ENCODE assay signal across 9 mouse cellular contexts in genomic region chr17:85799081-85799864, GRCm38 (mm10).
DNase-seq lines count a peak whose midpoint lies in the region; ATAC-seq and TF ChIP-seq lines count a peak whose summit lies in the region.
"Had no signal": no experiment of that assay in that cellular context is flagged by ENCODE, and none has a peak within 500 bp of the region (broad histone marks: within the 10 kb centered on the region; RNA-seq: fewer than 3 reads in every experiment).

No protein-coding gene starts in this region.

- WGBS in embryonic facial prominence, embryonic 14.5 days, result 4% methylated on average over 22 of the region's 22 CpGs
- WGBS in limb, embryonic 10.5 days, result under 1% methylated on average over 22 of the region's 22 CpGs
- WGBS in neural tube, embryonic 14.5 days, result 1% methylated on average over 22 of the region's 22 CpGs
- 4% methylated on average over 22 of the region's 22 CpGs for WGBS in thymus, adult 2 months

- DNase-seq in kidney, adult 9 months, result peak; percentile 11
- no peak for DNase-seq in kidney, postnatal 14 days
- no peak for DNase-seq in embryonic facial prominence, embryonic 14.5 days (ENCODE audit: low spot score)
- peak; percentile 39 for DNase-seq in limb, embryonic 10.5 days (ENCODE audit: low spot score)
- no peak for DNase-seq in right cerebral cortex, postnatal 4 days
- no peak for DNase-seq in thymus, adult 2 months
- no peak for DNase-seq in thymus, postnatal 36 days

- no peak for ATAC-seq in embryonic facial prominence, embryonic 14.5 days (ENCODE audit: low read depth)
- ATAC-seq in neural tube, embryonic 14.5 days (ENCODE audit: low read depth), result 0 out of 2 replicates have a peak, but pooled peaks have one; percentile 2
- ATAC-seq: Patski had no signal

- peaks cover 14% of the 10 kb centered on the region for H3K4me1 ChIP-seq in embryonic facial prominence, embryonic 14.5 days (ENCODE audit: control insufficient read depth, insufficient read depth, low read length)
- peaks cover 61% of the 10 kb centered on the region for H3K4me1 ChIP-seq in limb, embryonic 10.5 days
- H3K4me1 ChIP-seq in neural tube, embryonic 14.5 days (ENCODE audit: control insufficient read depth, insufficient read depth, low read length), result peaks cover 11% of the 10 kb centered on the region; the same call in 1 of the 2 replicates
- H3K4me1 ChIP-seq in thymus, adult 2 months (replicated peaks; ENCODE audit: control insufficient read depth, insufficient read depth, low read length), result no peaks in the 10 kb centered on the region

- H3K36me3 ChIP-seq in embryonic facial prominence, embryonic 14.5 days (ENCODE audit: control insufficient read depth, insufficient read depth, low read length), result no peaks in the 10 kb centered on the region
- H3K36me3 ChIP-seq in limb, embryonic 10.5 days, result no peaks in the 10 kb centered on the region
- H3K36me3 ChIP-seq in neural tube, embryonic 14.5 days (ENCODE audit: control insufficient read depth, insufficient read depth, low read length), result no peaks in the 10 kb centered on the region
- no peaks in the 10 kb centered on the region for H3K36me3 ChIP-seq in thymus, adult 2 months (ENCODE audit: control insufficient read depth, insufficient read depth, low read length)

- peak overlapping the region; percentile 96 for H3K4me2 ChIP-seq in embryonic facial prominence, embryonic 14.5 days (ENCODE audit: low read depth, low read length)
- peak overlapping the region; percentile 97 for H3K4me2 ChIP-seq in neural tube, embryonic 14.5 days (ENCODE audit: low read depth, low read length)

- H3K4me3 ChIP-seq in embryonic facial prominence, embryonic 14.5 days (ENCODE audit: low read depth, low read length), result peak overlapping the region; percentile 53
- peak overlapping the region; percentile 64 for H3K4me3 ChIP-seq in limb, embryonic 10.5 days
- peak overlapping the region; percentile 43 for H3K4me3 ChIP-seq in neural tube, embryonic 14.5 days (ENCODE audit: low read depth, low read length)
- no peak overlapping the region for H3K4me3 ChIP-seq in thymus, adult 2 months (ENCODE audit: control insufficient read depth, insufficient read depth, low read length)

- no peak for TF ChIP-seq CTCF in thymus, adult 2 months (IDR thresholded peaks at IDR 0.05; ENCODE audit: borderline replicate concordance, control insufficient read depth, extremely low read depth, insufficient read depth, low read length, poor library complexity)

- no peaks in the 10 kb centered on the region for H3K9me3 ChIP-seq in embryonic facial prominence, embryonic 14.5 days (ENCODE audit: control insufficient read depth, low read length)
- H3K9me3 ChIP-seq in limb, embryonic 10.5 days (replicated peaks), result no peaks in the 10 kb centered on the region
- H3K9me3 ChIP-seq in neural tube, embryonic 14.5 days (ENCODE audit: control insufficient read depth, low read length), result no peaks in the 10 kb centered on the region

- H3K9ac ChIP-seq in embryonic facial prominence, embryonic 14.5 days (ENCODE audit: low read depth, low read length), result peak overlapping the region; percentile 80
- H3K9ac ChIP-seq in neural tube, embryonic 14.5 days (replicated peaks; ENCODE audit: low read depth, low read length), result no peak overlapping the region

- peaks cover 52% of the 10 kb centered on the region for H3K27me3 ChIP-seq in embryonic facial prominence, embryonic 14.5 days (replicated peaks; ENCODE audit: control insufficient read depth, insufficient read depth, low read length)
- H3K27me3 ChIP-seq in limb, embryonic 10.5 days (ENCODE audit: low read depth, poor library complexity, severe bottlenecking), result peaks cover 85% of the 10 kb centered on the region
- H3K27me3 ChIP-seq in neural tube, embryonic 14.5 days (ENCODE audit: control insufficient read depth, insufficient read depth, low read length), result peaks cover 31% of the 10 kb centered on the region
- peaks cover 4% of the 10 kb centered on the region; the same call in 1 of the 2 replicates for H3K27me3 ChIP-seq in thymus, adult 2 months (ENCODE audit: control insufficient read depth, insufficient read depth, low read length)

- no peak for TF ChIP-seq POLR2A in thymus, adult 2 months (IDR thresholded peaks at IDR 0.05; ENCODE audit: control insufficient read depth, extremely low read depth, insufficient read depth, low read length, poor library complexity)

- peak overlapping the region; percentile 90 for H3K27ac ChIP-seq in embryonic facial prominence, embryonic 14.5 days (replicated peaks; ENCODE audit: low read depth, low read length)
- H3K27ac ChIP-seq in limb, embryonic 10.5 days, result peak overlapping the region; percentile 83
- no peak overlapping the region for H3K27ac ChIP-seq in neural tube, embryonic 14.5 days (ENCODE audit: low read depth, low read length)
- no peak overlapping the region for H3K27ac ChIP-seq in thymus, adult 2 months (ENCODE audit: control insufficient read depth, insufficient read depth, low read length)

Comparison
In these comparisons a context has a peak if more than half of its experiments do, and no peak if none do; other contexts are left out.
1. DNase-seq: peak in kidney, adult 9 months (single experiment) and limb, embryonic 10.5 days (single experiment); none in kidney, postnatal 14 days (single experiment), embryonic facial prominence, embryonic 14.5 days (single experiment), right cerebral cortex, postnatal 4 days (single experiment), thymus, adult 2 months (single experiment) and thymus, postnatal 36 days (0 of 2).
2. H3K27ac ChIP-seq: peak in embryonic facial prominence, embryonic 14.5 days (single experiment) and limb, embryonic 10.5 days (single experiment); none in neural tube, embryonic 14.5 days (single experiment) and thymus, adult 2 months (single experiment).